Mouse (Mus musculus) small intestine, adult 2 months (tissue): Measurements from ENCODE around the gene Mki67.

Experiments used
- CTCF ChIP-seq: fragments of 200-500 bp; IDR thresholded peaks from 2 replicates; pipeline ENCODE4 v1.5.1; 2012; ENCODE audit warnings: low read depth, mild to moderate bottlenecking, control low read depth, inconsistent platforms, low read length, moderate library complexity, mixed read lengths; ENCODE audit not compliant: insufficient replicate concordance, insufficient read length; ENCODE audit errors: extremely low read depth
- POLR2A ChIP-seq: fragments of 200-500 bp; IDR thresholded peaks from 2 replicates; pipeline ENCODE4 v1.6.1; 2012; ENCODE audit warnings: low read depth, mild to moderate bottlenecking, control low read depth, inconsistent platforms, low read length, moderate library complexity

DNA sequence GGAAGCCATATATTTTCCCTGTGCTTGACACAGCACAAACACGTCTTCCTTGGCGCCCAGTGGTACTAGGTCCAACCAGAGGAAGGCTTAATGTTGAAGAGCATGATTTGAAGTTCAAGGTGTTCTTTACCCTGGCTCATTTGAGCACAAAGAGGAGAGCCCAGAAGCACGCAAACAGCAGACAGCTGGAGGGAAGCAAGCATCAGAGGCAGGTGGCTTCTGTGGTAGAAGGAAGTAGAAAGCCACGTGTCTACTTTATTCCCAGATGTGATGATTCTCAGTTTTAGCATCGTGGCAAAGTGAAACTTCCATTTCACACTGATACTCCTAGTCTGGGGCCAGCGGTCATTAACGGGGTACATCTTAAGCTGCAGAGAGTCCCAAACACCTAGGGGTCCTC, 58.0 kb downstream of the Mki67 start:
- TF ChIP-seq POLR2A = no peak
- TF ChIP-seq CTCF = no peak
